Mouse (Mus musculus): ENCODE measurements around the gene Pcmt1.

DNA sequence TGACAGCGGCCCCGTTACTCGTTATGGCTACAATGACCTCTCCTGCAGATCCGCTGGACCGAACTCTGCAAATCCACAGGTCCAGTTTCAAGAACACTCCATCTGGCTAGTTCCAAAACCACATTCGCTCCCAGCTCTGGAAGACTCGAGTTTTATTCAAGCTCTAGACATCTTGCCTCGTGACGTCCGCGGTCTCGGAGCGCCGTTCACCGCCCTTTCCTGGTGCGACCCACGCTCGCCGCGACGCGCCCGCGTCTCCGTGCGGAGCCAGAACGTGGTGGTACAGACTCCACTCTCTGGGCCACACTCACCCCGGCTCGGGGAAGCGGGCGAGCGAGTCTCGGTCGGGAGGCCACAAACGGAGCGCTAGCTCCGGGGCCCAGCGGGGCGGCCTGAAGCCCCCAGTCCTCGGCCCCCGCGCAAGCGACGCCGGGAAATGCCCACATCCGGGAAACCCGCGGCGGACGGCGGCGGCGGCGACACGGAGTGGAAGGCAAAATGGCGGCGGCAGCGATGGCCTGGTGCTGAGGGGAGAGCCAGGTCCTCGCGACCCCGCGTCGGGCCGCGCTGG, at the start of gene Pcmt1, which contains the start of gene Lats1:
- TF ChIP-seq CTCF (IDR thresholded peaks at IDR 0.05; ENCODE audit: low read depth, low read length) (no peak), POLR2A (IDR thresholded peaks at IDR 0.05; ENCODE audit: borderline replicate concordance, low read depth, low read length) (no peak)

Data from bone marrow macrophage, adult 2 months (primary cell).